Mouse (Mus musculus) CH12.LX (cell line): Measurements from ENCODE around the gene Vmn1r31. TPM values are rescaled to one million over a fixed set of nuclear protein-coding genes. Genes with fewer than 3 reads are reported as not detected.

Source experiments
- polyA plus RNA-seq: library from polyadenylated mRNA; unstranded; fragments of >175 nt; gene quantifications from 2 replicates; pipeline ENCODE4 v1.2.1, GENCODE M21; 2012; ENCODE audit warnings: low read depth; ENCODE audit not compliant: insufficient read length
- total RNA-seq, 2 experiments: library from RNA; depleted of rRNA; stranded (reverse); fragments of 300-350 nt in 1 of 2; fragments of >200 nt in 1 of 2; gene quantifications; 2 replicates each; pipeline ENCODE4 v1.2.3; 2012 to 2014

Gene Vmn1r31
- total and polyA plus RNA-seq, 3 experiments = not detected

Other genes with a start within 250 kb of the Vmn1r31 start
- gene Vmn1r28, start 213.3 kb downstream of the Vmn1r31 start, total RNA-seq (2012; rRNA removed) = not detected in 2 replicates
- not detected in 2 replicates for gene Vmn1r28, start 213.3 kb downstream of the Vmn1r31 start, total RNA-seq (2014; rRNA removed)
- gene Vmn1r28, start 213.3 kb downstream of the Vmn1r31 start, polyA plus RNA-seq = not detected in 2 replicates
- gene Vmn1r29, start 173.8 kb downstream of the Vmn1r31 start, total RNA-seq (2012; rRNA removed) = not detected in 2 replicates
- not detected in 2 replicates for gene Vmn1r29, start 173.8 kb downstream of the Vmn1r31 start, total RNA-seq (2014; rRNA removed)
- gene Vmn1r29, start 173.8 kb downstream of the Vmn1r31 start, polyA plus RNA-seq = not detected in 2 replicates
- gene Vmn1r30, start 31.9 kb downstream of the Vmn1r31 start, total RNA-seq (2012; rRNA removed) = not detected in 2 replicates
- not detected in 2 replicates for gene Vmn1r30, start 31.9 kb downstream of the Vmn1r31 start, total RNA-seq (2014; rRNA removed)
- not detected in 2 replicates for gene Vmn1r30, start 31.9 kb downstream of the Vmn1r31 start, polyA plus RNA-seq
- 16.6 and 20.0 TPM in 2 replicates for gene Abcg2, start 109.2 kb upstream of the Vmn1r31 start, total RNA-seq (2012; rRNA removed)
- gene Abcg2, start 109.2 kb upstream of the Vmn1r31 start, total RNA-seq (2014; rRNA removed) = 39.9 and 48.5 TPM in 2 replicates
- 25.0 and 28.8 TPM in 2 replicates for gene Abcg2, start 109.2 kb upstream of the Vmn1r31 start, polyA plus RNA-seq